ENCODE assay signal across 10 mouse cellular contexts in the genomic region with DNA sequence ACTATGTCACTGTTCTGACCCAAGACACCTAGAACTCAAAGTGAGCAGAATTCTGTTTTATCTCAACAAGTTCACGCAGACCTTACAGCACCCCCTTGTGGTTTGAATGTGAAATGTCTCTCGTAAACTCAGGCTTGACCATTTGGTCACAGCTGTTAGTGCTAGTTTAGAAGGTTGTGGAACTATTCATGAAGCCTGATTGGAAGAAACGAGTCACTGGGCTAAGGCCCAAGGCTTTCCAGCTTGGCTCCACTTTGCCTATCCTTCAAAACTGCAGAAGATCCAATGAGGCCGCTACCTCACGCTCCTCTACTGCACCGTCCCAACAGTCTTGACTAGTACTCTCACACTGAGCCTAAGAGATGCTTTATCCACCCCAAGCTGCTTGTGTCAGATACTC. TPM values are rescaled to one million over a fixed set of nuclear protein-coding genes. Genes with fewer than 3 reads are reported as not detected.
DNase-seq lines count a peak whose midpoint lies in the region; ATAC-seq lines count a peak whose summit lies in the region.
"Had no signal": no experiment of that assay in that cellular context is flagged by ENCODE, and none has a peak within 500 bp of the region (broad histone marks: within the 10 kb centered on the region; RNA-seq: fewer than 3 reads in every experiment).

No protein-coding gene starts in this region.

- intact Hi-C loops in gastrocnemius, postnatal 36 days (cut with DNase I): no loop called here

- peaks cover 15% of the 10 kb centered on the region for H3K4me1 ChIP-seq in heart, embryonic 12.5 days (replicated peaks)

- H3K9ac ChIP-seq in heart, embryonic 12.5 days: no peak overlapping the region

- no peak for ATAC-seq in heart, embryonic 12.5 days (ENCODE audit: insufficient number of reproducible peaks, low FRiP score)
- peak; percentile 33 for ATAC-seq in activated CD4-positive, CD25-positive, alpha-beta regulatory T cell, adult 4 months
- ATAC-seq in monocyte, adult 5-6 weeks (replicated peaks; ENCODE audit: insufficient number of reproducible peaks, low FRiP score, low TSS enrichment, poor library complexity, severe bottlenecking): peak; percentile 68

- no peaks in the 10 kb centered on the region for H3K9me3 ChIP-seq in heart, embryonic 12.5 days (replicated peaks)

- DNase-seq in heart, adult 18-20 months: peak; percentile 81 to 84
- DNase-seq in B cell, adult 2 months: peak; percentile 68 to 73
- DNase-seq in embryo, embryonic 11.5 days (ENCODE audit: low read depth, low spot score): peak; percentile 51
- peak; percentile 71 for DNase-seq in kidney, postnatal 10 days
- no peak for DNase-seq in gastrocnemius, postnatal 36 days

- no peak overlapping the region for H3K4me2 ChIP-seq in heart, embryonic 12.5 days

- no peaks in the 10 kb centered on the region for H3K27me3 ChIP-seq in heart, embryonic 12.5 days (replicated peaks)

- 72% methylated on average over 6 of the region's 6 CpGs for WGBS in heart, embryonic 12.5 days

- H3K27ac ChIP-seq in heart, embryonic 12.5 days (ENCODE audit: poor library complexity, severe bottlenecking): no peak overlapping the region

- no peak overlapping the region for H3K4me3 ChIP-seq in heart, embryonic 12.5 days

- peaks cover 54% of the 10 kb centered on the region for H3K36me3 ChIP-seq in heart, embryonic 12.5 days

RNA-seq across cellular contexts. Expression of gene Fbxl3, which starts 10.7 kb away (rescaled TPM):
- 10 to 100 TPM; 58.2 to 61.1 TPM for total RNA-seq in heart, adult 18-20 months (2021)
- 26.5 and 28.3 TPM in 2 replicates for polyA plus RNA-seq in heart, embryonic 12.5 days (2016; fragmentation: Nextera tagmentation; extraction: Ambion mirVana)
- 10 to 100 TPM; 26.5 to 31.1 TPM for polyA plus RNA-seq in activated CD4-positive, CD25-positive, alpha-beta regulatory T cell, adult 4 months (2017; shearing (Covaris generic))
- total RNA-seq in monocyte, adult 5-6 weeks (2017): 179 to 209 TPM (median 190 TPM) in 3 replicates
- total RNA-seq in gastrocnemius, postnatal 36 days (2021): 10 to 100 TPM; 45.2 to 47.0 TPM

RNA-seq across cellular contexts. Expression of gene Cln5, which starts 18.6 kb away (rescaled TPM):
- 10 to 100 TPM; 20.0 to 21.3 TPM for total RNA-seq in heart, adult 18-20 months (2021)
- 31.0 TPM in 2 replicates for polyA plus RNA-seq in heart, embryonic 12.5 days (2016; fragmentation: Nextera tagmentation; extraction: Ambion mirVana)
- polyA plus RNA-seq in activated CD4-positive, CD25-positive, alpha-beta regulatory T cell, adult 4 months (2017; shearing (Covaris generic)): 10 to 100 TPM; 15.5 to 19.6 TPM
- 56.4 to 63.7 TPM (median 61.5 TPM) in 3 replicates for total RNA-seq in monocyte, adult 5-6 weeks (2017)
- 1 to 10 TPM; 8.7 to 8.9 TPM for total RNA-seq in gastrocnemius, postnatal 36 days (2021)

RNA-seq across cellular contexts. Expression of gene Acod1, which starts 41.8 kb away (rescaled TPM):
- total RNA-seq in heart, adult 18-20 months (2021): not detected
- not detected in 2 replicates for polyA plus RNA-seq in heart, embryonic 12.5 days (2016; fragmentation: Nextera tagmentation; extraction: Ambion mirVana)
- polyA plus RNA-seq in activated CD4-positive, CD25-positive, alpha-beta regulatory T cell, adult 4 months (2017; shearing (Covaris generic)): not detected
- 3.1 to 10.1 TPM (median 3.6 TPM) in 3 replicates for total RNA-seq in monocyte, adult 5-6 weeks (2017)
- not detected for total RNA-seq in gastrocnemius, postnatal 36 days (2021)
- total RNA-seq: left cerebral cortex, postnatal 25 days had no signal
- polyA plus RNA-seq: testis, adult 2 months had no signal

Comparison
In these comparisons a context has a peak if more than half of its experiments do, and no peak if none do; other contexts are left out.
1. DNase-seq: peak in heart, adult 18-20 months (2 of 2), B cell, adult 2 months (2 of 2), embryo, embryonic 11.5 days (single experiment) and kidney, postnatal 10 days (single experiment); none in gastrocnemius, postnatal 36 days (0 of 2).